Comparison of ENCODE assay signal across 14 mouse cellular contexts in genomic region chr4:62856406-62856805, GRCm38 (mm10).
"Had no signal": no experiment of that assay in that cellular context is flagged by ENCODE, and none has a peak within 500 bp of the region (broad histone marks: within the 10 kb centered on the region; RNA-seq: fewer than 3 reads in every experiment).

No protein-coding gene starts in this region.

- H3K4me1 ChIP-seq: liver, embryonic 13.5 days; midbrain, embryonic 12.5 days; midbrain, embryonic 15.5 days had no signal

- H3K4me3 ChIP-seq: left cerebral cortex, adult 2 months; liver, embryonic 13.5 days; midbrain, embryonic 12.5 days; midbrain, embryonic 15.5 days; myocyte had no signal

- H3K27ac ChIP-seq: kidney, postnatal 0 days; left cerebral cortex, adult 2 months; liver, embryonic 13.5 days; macrophage; midbrain, embryonic 12.5 days; midbrain, embryonic 15.5 days had no signal

- H3K9me3 ChIP-seq: liver, embryonic 13.5 days; midbrain, embryonic 12.5 days; midbrain, embryonic 15.5 days had no signal

- H3K36me3 ChIP-seq: liver, embryonic 13.5 days; midbrain, embryonic 12.5 days; midbrain, embryonic 15.5 days had no signal

- DNase-seq: kidney, adult 9 months; kidney, postnatal 25 days; layer of hippocampus, postnatal 36 days; liver, embryonic 13.5 days; lung, adult 2 months; lung, postnatal 14 days; thymus, adult 18-20 months; thymus, postnatal 36 days had no signal

- H3K27me3 ChIP-seq: liver, embryonic 13.5 days; midbrain, embryonic 12.5 days; midbrain, embryonic 15.5 days had no signal
